Mouse (Mus musculus) cerebellum, postnatal 25 days (tissue): Measurements from ENCODE around the gene Bcl9l.

Experiments used
- DNase-seq, 2 experiments: peaks; one replicate each; pipeline ENCODE4 v3.0.0; 2021; ENCODE audit warnings: mixed read lengths in 2 of 2

The Bcl9l gene

GRCm38 (mm10) chr9:44511935-44512716, 29.5 kb downstream of the Bcl9l start:
- DNase-seq = peak; percentile 21 to 25

- peak in 1 of 2 experiments; percentile 13 for DNase-seq
Observed at GRCm38 (mm10) chr9:44512717-44513003, 30.0 kb downstream of the Bcl9l start.

DNA sequence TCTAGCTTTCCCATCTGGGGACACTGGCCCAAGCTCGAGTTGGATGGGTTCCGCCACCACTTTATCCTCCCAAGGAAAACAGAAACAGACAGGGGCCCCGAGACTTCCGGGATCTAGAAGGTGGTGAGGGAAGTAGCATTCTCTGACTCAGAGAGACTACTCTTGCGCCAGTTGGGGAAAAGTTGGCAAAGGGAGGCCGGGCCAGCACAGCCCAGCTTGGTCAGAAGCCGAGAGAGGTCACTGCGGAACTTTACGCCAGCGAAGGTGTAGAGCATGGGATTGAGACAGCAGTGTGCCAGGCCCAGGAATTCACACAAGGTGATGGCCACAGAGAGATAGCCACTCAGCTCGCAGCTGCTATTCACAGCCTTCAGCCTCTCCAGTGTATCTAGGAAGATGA, 30.5 kb downstream of the Bcl9l start:
- peak in 1 of 2 experiments; percentile 15 for DNase-seq

- no peak for DNase-seq
Observed at GRCm38 (mm10) chr9:44513610-44514009, 31.0 kb downstream of the Bcl9l start.

DNA sequence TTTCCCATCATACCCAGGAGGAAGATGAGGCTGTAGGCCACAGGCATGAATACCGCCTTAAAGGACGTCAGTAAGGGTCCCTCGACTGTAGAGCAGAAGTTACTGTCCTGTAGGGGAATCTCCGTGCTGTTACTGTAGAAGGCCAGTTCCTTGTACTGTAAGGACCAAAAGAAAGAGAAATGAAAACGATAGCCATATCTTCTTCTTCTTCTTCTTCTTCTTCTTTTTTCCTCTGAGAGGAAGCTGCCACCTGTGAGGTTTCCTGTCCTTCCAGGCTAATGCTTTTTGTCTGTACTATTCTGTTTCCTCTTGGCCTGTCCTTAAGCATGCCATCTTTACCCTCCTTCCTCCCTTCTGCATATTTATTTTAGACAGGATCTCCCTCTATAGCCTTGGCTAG, 31.5 kb downstream of the Bcl9l start:
- no peak for DNase-seq

GRCm38 (mm10) chr9:44515131-44515751, 32.6 kb downstream of the Bcl9l start:
- DNase-seq = no peak

DNA sequence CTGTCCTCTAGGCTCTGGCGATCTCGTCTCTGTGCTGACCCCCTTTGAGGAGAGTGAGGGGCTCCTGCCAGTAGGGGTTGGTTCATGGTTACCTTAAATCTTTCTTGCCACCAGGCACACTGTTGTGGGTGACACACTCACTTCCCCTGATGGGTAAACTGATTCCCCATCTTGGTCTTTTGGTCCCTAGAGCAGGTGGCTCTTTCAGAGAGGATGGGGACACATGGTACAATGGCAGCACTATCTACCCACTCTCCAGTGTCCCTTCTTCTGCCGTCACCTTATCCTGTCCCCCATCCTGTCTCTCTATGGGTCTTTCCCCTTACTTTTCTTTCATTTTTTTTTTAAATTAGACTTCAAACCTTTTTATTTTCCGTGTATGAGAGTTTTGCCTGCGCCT, 33.3 kb downstream of the Bcl9l start:
- no peak for DNase-seq

GRCm38 (mm10) chr9:44517368-44517767, 34.7 kb downstream of the Bcl9l start:
- peak; percentile 40 to 63 for DNase-seq

DNA sequence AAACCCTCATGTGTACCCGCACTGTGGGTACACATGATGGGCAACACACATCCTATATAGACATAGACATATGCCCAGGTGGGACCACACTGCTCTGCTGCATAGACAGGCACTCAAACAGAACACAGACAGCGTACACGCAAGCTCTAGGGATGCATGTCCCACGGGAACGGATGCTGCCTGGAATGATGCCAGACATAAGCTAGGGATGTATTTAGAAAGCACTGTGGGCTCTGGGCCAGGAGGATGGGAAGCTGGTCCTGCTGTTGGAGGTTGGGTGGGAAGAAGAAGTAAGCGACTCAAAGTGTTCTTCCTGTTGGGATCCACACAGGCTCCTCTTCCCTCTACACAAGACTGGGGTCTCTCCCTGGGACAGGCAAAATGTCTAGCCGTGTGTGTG, 35.4 kb downstream of the Bcl9l start:
- DNase-seq = peak in 1 of 2 experiments; percentile 39

- DNase-seq = no peak
Observed at GRCm38 (mm10) chr9:44521927-44522326, 39.3 kb downstream of the Bcl9l start.

DNA sequence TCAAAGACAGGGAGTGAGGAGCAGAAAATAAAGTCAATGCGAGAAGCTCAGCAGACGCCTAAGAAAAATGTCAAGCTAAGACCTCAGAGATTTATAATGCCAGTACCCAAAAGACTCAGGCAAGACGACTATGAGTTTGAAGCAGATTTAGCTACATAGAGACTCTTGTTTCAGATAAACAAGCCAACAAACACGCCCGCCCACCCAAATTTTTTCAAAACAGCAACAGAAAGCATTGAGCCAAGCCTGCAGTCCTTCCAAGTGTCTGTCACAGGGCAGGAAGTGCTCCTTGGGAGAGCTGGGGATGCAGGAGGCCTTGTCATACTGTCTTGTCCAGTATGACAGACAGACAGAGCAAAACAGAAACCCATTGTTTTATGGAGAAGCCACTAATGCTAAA, 41.1 kb downstream of the Bcl9l start:
- DNase-seq = no peak

- no peak for DNase-seq
Observed at GRCm38 (mm10) chr9:44524235-44524826, 41.7 kb downstream of the Bcl9l start.

DNA sequence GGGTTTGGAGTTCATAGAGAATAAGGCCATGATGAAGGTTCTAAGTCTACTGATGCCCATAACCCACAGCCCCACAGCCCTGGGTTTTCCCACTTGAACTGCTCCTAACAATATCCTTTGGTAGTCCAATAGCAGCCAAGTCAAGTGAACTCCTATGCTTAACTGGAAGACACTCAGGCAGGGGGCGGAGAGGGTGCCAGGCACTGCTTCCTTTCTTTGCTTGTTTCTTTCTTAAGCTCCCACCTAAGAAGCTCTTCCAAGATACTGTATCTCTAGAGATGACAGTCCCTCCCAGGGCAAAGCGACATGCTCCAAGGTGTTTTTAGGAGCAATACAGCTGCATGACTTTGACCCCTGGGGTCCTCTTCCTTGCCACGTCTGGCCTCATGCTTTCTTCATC, 42.4 kb downstream of the Bcl9l start:
- no peak for DNase-seq

DNA sequence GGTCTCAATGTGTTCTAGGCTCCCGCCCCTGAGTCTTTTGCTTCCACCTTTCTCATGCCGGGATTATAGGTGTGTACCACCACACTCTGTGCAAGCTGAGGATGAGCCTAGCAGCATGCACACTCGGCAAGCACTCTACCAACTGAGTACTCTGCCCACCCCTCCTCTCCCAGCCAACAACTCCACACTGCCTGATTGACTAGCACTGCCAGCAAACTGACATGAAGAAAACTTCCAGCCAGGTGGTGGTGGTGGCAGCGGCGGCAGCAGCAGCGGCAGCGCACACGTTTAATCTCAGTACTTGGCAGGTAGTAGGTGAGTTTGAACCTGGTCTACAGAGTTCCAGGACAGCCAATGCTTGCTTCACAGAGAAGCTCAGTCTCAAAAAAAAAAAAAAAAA, 43.0 kb downstream of the Bcl9l start:
- DNase-seq = no peak

GRCm38 (mm10) chr9:44526337-44527112, 43.9 kb downstream of the Bcl9l start:
- no peak for DNase-seq

DNA sequence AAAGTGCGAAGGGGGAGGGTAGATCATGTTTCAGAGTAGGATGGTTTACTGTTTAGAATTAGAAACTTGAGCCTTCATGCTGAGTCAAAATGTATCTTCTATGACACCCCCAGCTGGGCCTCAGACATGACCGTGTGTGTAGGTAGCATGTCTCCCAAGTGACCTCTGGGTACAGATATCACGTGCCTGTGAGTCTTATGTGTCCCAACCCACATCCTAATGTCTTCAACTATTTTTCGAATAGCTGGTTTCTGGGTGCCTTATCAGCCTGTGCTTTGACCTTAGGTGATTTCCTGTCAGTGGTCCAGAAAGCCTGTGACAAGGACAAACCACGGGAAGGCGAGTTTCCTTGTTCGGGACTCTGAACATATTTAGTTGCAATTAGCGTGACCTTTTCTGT, 45.7 kb downstream of the Bcl9l start:
- DNase-seq = no peak

GRCm38 (mm10) chr9:44532991-44533580, 50.5 kb downstream of the Bcl9l start:
- no peak for DNase-seq

GRCm38 (mm10) chr9:44537625-44538301, 55.1 kb downstream of the Bcl9l start:
- DNase-seq = no peak

GRCm38 (mm10) chr9:44539816-44540421, 57.3 kb downstream of the Bcl9l start:
- DNase-seq = no peak

GRCm38 (mm10) chr9:44540676-44541075, 58.1 kb downstream of the Bcl9l start:
- DNase-seq = no peak

- DNase-seq = no peak
Observed at GRCm38 (mm10) chr9:44542364-44542763, 59.7 kb downstream of the Bcl9l start.

GRCm38 (mm10) chr9:44544986-44545385, 62.4 kb downstream of the Bcl9l start:
- no peak for DNase-seq
